Mouse (Mus musculus): ENCODE measurements around the gene Itih1. TPM values are rescaled to one million over a fixed set of nuclear protein-coding genes. Genes with fewer than 3 reads are reported as not detected.
A peak's percentile ranks its signal among the peaks of the same experiment; 100 is the strongest.

The Itih1 gene
- 0.02 TPM in 1 of 2 replicates, not detected in the other for polyA plus RNA-seq (2012; rRNA removed)

DNA sequence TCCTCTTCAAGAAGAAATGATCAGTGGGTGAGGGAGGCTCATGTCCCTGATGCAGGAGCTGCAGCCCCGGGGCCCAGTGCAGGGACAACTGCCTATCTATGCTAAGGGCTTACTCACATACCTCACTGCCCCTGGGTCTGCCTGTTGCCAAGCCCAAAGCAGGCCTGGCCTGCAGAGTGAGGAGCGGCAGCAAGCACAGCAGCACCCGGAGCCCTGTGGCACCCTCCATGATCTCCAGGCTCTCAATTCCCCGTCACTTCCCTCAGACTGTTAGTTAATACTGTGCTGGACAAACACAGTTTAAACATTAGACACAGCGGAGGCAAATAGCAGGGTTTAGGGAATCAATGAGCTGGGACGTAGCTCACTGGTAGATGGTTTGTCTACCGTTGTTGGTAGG, at the start of gene Itih1:
Gene Itih1, minus strand, starts transcription at position 252 of the 400 bp plus-strand sequence.
- no peak within 1 kb of the TSS for H3K27ac ChIP-seq (ENCODE audit: insufficient read depth, low read length)
- no peaks in the 10 kb centered on the region for H3K36me3 ChIP-seq (ENCODE audit: control insufficient read depth, insufficient read depth, low read length)
- H3K4me3 ChIP-seq (ENCODE audit: extremely low read depth, insufficient read depth, insufficient read length), result no peak within 1 kb of the TSS
- WGBS, result 91% methylated on average over 7 of the region's 7 CpGs
- H3K4me1 ChIP-seq (ENCODE audit: control insufficient read depth, insufficient read depth, insufficient read length), result no peaks in the 10 kb centered on the region
- no peaks in the 10 kb centered on the region for H3K27me3 ChIP-seq (ENCODE audit: control insufficient read depth, insufficient read depth, low read length)
- TF ChIP-seq POLR2A (IDR thresholded peaks at IDR 0.05; ENCODE audit: low read depth, low read length) (no peak), CTCF (IDR thresholded peaks at IDR 0.05; ENCODE audit: extremely low read depth, insufficient read depth, insufficient read length, insufficient replicate concordance) (no peak)
- DNase-seq (ENCODE audit: low read depth in 1 of 2, low spot score in 2 of 2), result no peak

DNA sequence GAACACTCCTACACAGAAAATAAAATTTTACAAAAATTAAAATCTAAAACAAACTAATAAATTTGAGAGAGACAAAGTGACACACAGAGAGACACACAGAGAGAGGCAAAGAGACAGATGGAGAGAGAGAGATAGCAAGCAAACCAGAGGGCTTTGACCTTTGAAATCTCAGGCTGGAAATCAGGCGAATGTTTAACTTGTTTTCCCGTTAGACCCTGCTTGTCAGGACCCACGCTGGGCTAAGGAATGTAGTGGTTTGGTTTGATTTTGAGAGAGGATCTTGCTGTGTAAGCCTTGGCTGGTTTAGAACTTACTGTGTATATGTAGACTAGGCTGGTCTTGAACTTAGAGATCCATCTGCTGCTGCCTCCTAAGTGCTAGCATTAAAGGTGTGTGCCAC, 33.1 kb upstream of the Itih1 start:
- no peaks in the 10 kb centered on the region for H3K27me3 ChIP-seq (ENCODE audit: control insufficient read depth, insufficient read depth, low read length)
- no peak overlapping the region for H3K27ac ChIP-seq (ENCODE audit: insufficient read depth, low read length)
- DNase-seq (ENCODE audit: low read depth in 1 of 2, low spot score in 2 of 2), result no peak
- TF ChIP-seq CTCF (IDR thresholded peaks at IDR 0.05; ENCODE audit: extremely low read depth, insufficient read depth, insufficient read length, insufficient replicate concordance), result no peak
- no peaks in the 10 kb centered on the region for H3K4me1 ChIP-seq (ENCODE audit: control insufficient read depth, insufficient read depth, insufficient read length)
- no peak overlapping the region for H3K4me3 ChIP-seq (ENCODE audit: extremely low read depth, insufficient read depth, insufficient read length)
- 0 out of 2 replicates have a peak, but pooled peaks cover 3% of the 10 kb centered on the region for H3K36me3 ChIP-seq (ENCODE audit: control insufficient read depth, insufficient read depth, low read length)
- WGBS, result 92% methylated on average over 3 of the region's 3 CpGs

DNA sequence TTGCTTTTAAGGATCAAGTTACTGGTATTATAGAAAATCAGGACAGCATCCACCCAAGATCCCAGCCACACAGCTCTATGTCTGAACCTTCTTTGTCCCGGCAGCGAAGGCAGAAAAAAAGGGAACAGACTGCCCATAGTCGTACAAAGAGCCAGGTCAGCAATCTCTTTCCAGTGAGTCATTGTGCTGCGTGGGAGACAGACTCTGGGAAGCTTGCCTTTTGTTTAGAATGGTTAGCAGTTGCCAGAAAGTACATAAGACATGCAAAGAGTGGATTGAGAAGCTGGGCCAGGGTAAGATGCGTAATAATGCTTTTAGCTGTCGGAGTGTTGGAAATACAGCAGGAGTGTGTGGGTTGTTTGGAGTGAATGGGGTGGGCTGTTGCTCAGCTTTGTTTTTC, 31.1 kb upstream of the Itih1 start:
- Histone ChIP-seq H3K27ac (ENCODE audit: insufficient read depth, low read length) (no peak overlapping the region), H3K4me1 (ENCODE audit: control insufficient read depth, insufficient read depth, insufficient read length) (no peaks in the 10 kb centered on the region), H3K27me3 (ENCODE audit: control insufficient read depth, insufficient read depth, low read length) (no peaks in the 10 kb centered on the region), H3K4me3 (ENCODE audit: extremely low read depth, insufficient read depth, insufficient read length) (no peak overlapping the region), H3K36me3 (ENCODE audit: control insufficient read depth, insufficient read depth, low read length) (0 out of 2 replicates have a peak, but pooled peaks cover 3% of the 10 kb centered on the region)
- no peak for DNase-seq (ENCODE audit: low read depth in 1 of 2, low spot score in 2 of 2)
- TF ChIP-seq CTCF (IDR thresholded peaks at IDR 0.05; ENCODE audit: extremely low read depth, insufficient read depth, insufficient read length, insufficient replicate concordance) (no peak), POLR2A (IDR thresholded peaks at IDR 0.05; ENCODE audit: low read depth, low read length) (no peak)
- 83% methylated on average over 6 of the region's 6 CpGs for WGBS

DNA sequence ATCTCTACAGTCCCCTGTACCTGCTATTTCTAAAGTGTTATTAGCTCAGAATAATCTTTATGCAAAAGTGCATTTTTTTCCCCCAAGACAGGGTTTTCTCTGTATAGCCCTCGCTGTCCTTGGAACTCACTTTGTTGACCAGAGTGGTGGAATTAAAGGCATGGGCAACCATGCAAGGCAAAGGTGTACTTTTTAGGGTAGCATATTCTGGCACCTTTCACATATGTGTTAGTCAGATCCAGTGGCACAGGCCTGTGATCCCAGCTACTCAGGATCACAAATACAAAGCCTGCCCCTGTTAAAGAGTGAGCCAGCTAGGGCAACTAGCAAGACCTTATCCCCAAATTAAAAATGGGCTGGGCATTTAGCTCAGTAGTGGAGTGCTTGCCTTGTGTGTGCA, 17.3 kb upstream of the Itih1 start:
- no peaks in the 10 kb centered on the region for H3K4me1 ChIP-seq (ENCODE audit: control insufficient read depth, insufficient read depth, insufficient read length)
- no peaks in the 10 kb centered on the region for H3K27me3 ChIP-seq (ENCODE audit: control insufficient read depth, insufficient read depth, low read length)
- 95% methylated on average over 1 of the region's 1 CpGs for WGBS
- no peak overlapping the region for H3K4me3 ChIP-seq (ENCODE audit: extremely low read depth, insufficient read depth, insufficient read length)
- TF ChIP-seq CTCF (IDR thresholded peaks at IDR 0.05; ENCODE audit: extremely low read depth, insufficient read depth, insufficient read length, insufficient replicate concordance), result no peak
- TF ChIP-seq POLR2A (IDR thresholded peaks at IDR 0.05; ENCODE audit: low read depth, low read length), result no peak
- no peaks in the 10 kb centered on the region; the same call in 1 of the 2 replicates for H3K36me3 ChIP-seq (ENCODE audit: control insufficient read depth, insufficient read depth, low read length)
- DNase-seq (ENCODE audit: low read depth in 1 of 2, low spot score in 2 of 2), result no peak
- H3K27ac ChIP-seq (ENCODE audit: insufficient read depth, low read length), result no peak overlapping the region

DNA sequence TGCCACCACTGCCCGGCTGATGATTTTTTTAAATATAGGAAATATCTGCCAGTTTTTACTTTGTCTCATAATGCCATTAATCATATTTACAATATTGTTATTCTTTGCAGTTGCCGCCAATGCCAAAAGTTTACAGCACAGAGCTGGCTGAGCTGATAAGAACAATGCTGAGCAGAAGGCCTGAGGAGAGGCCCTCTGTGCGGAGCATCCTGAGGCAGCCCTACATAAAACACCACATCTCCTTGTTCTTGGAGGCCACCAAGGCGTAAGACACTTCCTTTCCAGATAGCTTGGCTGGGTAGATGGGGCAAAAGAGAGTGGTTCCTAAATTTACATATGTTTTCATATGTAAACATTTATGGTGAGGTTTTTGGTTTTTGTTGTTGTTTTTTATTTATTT, 15.9 kb upstream of the Itih1 start:
- no peak for TF ChIP-seq POLR2A (IDR thresholded peaks at IDR 0.05; ENCODE audit: low read depth, low read length)
- TF ChIP-seq CTCF (IDR thresholded peaks at IDR 0.05; ENCODE audit: extremely low read depth, insufficient read depth, insufficient read length, insufficient replicate concordance), result no peak
- DNase-seq (ENCODE audit: low read depth in 1 of 2, low spot score in 2 of 2), result no peak
- Histone ChIP-seq H3K27me3 (ENCODE audit: control insufficient read depth, insufficient read depth, low read length) (no peaks in the 10 kb centered on the region), H3K36me3 (ENCODE audit: control insufficient read depth, insufficient read depth, low read length) (no peaks in the 10 kb centered on the region; the same call in 1 of the 2 replicates), H3K27ac (ENCODE audit: insufficient read depth, low read length) (no peak overlapping the region), H3K4me3 (ENCODE audit: extremely low read depth, insufficient read depth, insufficient read length) (no peak overlapping the region), H3K4me1 (ENCODE audit: control insufficient read depth, insufficient read depth, insufficient read length) (no peaks in the 10 kb centered on the region)
- 81% methylated on average over 4 of the region's 4 CpGs for WGBS

DNA sequence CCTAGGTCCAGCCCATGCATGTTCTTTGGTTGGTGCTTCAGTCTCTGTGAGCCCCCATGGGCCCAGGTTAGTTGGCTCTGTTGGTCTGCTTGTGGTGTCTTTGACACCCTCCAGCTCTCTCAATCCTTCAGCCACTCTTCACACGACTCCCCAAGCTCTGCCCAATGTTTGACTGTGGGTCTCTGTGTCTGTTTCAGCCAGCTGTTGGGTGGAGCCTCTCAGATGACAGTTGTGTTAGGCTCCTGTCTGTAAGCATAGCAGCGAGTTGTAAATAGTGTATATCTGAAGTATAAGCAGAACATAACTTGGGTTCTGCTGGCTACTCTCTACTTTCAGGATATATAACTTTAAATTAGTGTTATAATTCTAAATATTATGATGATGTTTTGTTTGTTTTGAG, 15.4 kb upstream of the Itih1 start:
- DNase-seq (ENCODE audit: low read depth in 1 of 2, low spot score in 2 of 2), result no peak
- Histone ChIP-seq H3K4me1 (ENCODE audit: control insufficient read depth, insufficient read depth, insufficient read length) (no peaks in the 10 kb centered on the region), H3K4me3 (ENCODE audit: extremely low read depth, insufficient read depth, insufficient read length) (no peak overlapping the region), H3K27ac (ENCODE audit: insufficient read depth, low read length) (no peak overlapping the region), H3K36me3 (ENCODE audit: control insufficient read depth, insufficient read depth, low read length) (no peaks in the 10 kb centered on the region; the same call in 1 of the 2 replicates), H3K27me3 (ENCODE audit: control insufficient read depth, insufficient read depth, low read length) (no peaks in the 10 kb centered on the region)
- TF ChIP-seq CTCF (IDR thresholded peaks at IDR 0.05; ENCODE audit: extremely low read depth, insufficient read depth, insufficient read length, insufficient replicate concordance) (no peak), POLR2A (IDR thresholded peaks at IDR 0.05; ENCODE audit: low read depth, low read length) (no peak)
- WGBS, result 77% methylated on average over 2 of the region's 2 CpGs

DNA sequence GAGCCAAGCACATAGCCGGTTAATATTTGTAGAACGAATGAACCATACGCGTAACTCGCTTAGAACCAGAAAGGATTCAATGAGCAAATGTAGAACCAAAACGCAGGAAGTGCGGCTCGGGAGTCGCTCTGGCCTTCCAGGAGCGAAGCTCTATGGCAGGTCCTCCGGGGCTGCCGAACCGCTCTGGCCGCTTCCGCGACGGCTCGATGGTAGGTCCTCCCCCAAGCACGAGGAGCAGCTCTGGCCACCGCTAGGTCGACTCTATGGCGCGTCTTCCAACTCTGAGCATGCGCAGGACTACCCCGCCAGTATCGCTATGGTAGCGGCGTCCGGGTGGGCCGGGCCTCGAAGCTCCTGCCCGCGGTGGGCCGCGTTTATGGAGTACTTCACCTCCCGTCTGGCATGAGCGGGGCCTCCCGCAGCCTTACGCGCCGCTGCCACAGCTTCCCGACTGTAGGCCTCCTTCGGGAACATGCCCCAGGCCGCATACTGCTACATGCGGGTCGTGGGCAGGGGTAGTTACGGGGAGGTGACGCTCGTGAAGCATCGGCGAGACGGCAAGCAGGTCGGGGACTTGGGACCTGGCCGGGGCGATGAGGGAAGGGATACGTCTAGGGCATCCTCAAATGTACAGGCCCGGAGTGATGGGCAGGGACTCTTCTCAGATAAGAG, 8.2 kb upstream of the Itih1 start, which contains the start of gene Nek4:
Gene Nek4, plus strand, starts transcription at position 224 of the 672 bp plus-strand sequence.
- peak; percentile 93 to 95 for DNase-seq (ENCODE audit: low read depth in 1 of 2, low spot score in 2 of 2)
- Histone ChIP-seq H3K27ac (ENCODE audit: insufficient read depth, low read length) (peak within 1 kb of the TSS; percentile 16), H3K27me3 (ENCODE audit: control insufficient read depth, insufficient read depth, low read length) (no peaks in the 10 kb centered on the region), H3K4me1 (ENCODE audit: control insufficient read depth, insufficient read depth, insufficient read length) (peaks cover 3% of the 10 kb centered on the region; the same call in 1 of the 2 replicates), H3K4me3 (ENCODE audit: extremely low read depth, insufficient read depth, insufficient read length) (peak within 1 kb of the TSS; percentile 78), H3K36me3 (ENCODE audit: control insufficient read depth, insufficient read depth, low read length) (no peaks in the 10 kb centered on the region)
- TF ChIP-seq CTCF (IDR thresholded peaks at IDR 0.05; ENCODE audit: extremely low read depth, insufficient read depth, insufficient read length, insufficient replicate concordance) (no peak), POLR2A (IDR thresholded peaks at IDR 0.05; ENCODE audit: low read depth, low read length) (peak; percentile 9; the same call in 1 of the 2 replicates)
- WGBS, result under 1% methylated on average over 57 of the region's 57 CpGs
